Mouse (Mus musculus): ENCODE data around the gene Ogfod2. TPM values are rescaled to one million over a fixed set of nuclear protein-coding genes. Genes with fewer than 3 reads are reported as not detected.

The Ogfod2 gene
- 10 to 100 TPM; 25.6 to 51.6 TPM for polyA plus RNA-seq (2017; shearing (Covaris generic))

GRCm38 (mm10) chr5:124111742-124112497 lies at the start of gene Ogfod2:
Ogfod2 (plus strand) TSS chr5:124112297.
- peak; percentile 88 for ATAC-seq

- ATAC-seq, result no peak
These were observed 42.4 kb upstream of the Ogfod2 start for GRCm38 (mm10) chr5:124069657-124070056.

- ATAC-seq, result no peak
These were observed 38.4 kb upstream of the Ogfod2 start for GRCm38 (mm10) chr5:124073682-124074081.

GRCm38 (mm10) chr5:124074845-124075307 lies 37.2 kb upstream of the Ogfod2 start:
- peak; percentile 90 for ATAC-seq

GRCm38 (mm10) chr5:124075716-124076115 lies 36.4 kb upstream of the Ogfod2 start:
- peak; percentile 3 for ATAC-seq

- ATAC-seq, result no peak
These were observed 35.5 kb upstream of the Ogfod2 start for GRCm38 (mm10) chr5:124076559-124076958.

- no peak for ATAC-seq
These were observed 34.9 kb upstream of the Ogfod2 start for GRCm38 (mm10) chr5:124077241-124077640.

GRCm38 (mm10) chr5:124077856-124078460 lies 34.1 kb upstream of the Ogfod2 start:
- no peak for ATAC-seq

- ATAC-seq, result no peak
These were observed 33.2 kb upstream of the Ogfod2 start for GRCm38 (mm10) chr5:124078794-124079416.

GRCm38 (mm10) chr5:124079880-124080279 lies 32.2 kb upstream of the Ogfod2 start:
- peak; percentile 19 for ATAC-seq

GRCm38 (mm10) chr5:124082447-124082846 lies 29.6 kb upstream of the Ogfod2 start:
- ATAC-seq, result no peak

GRCm38 (mm10) chr5:124082941-124083688 lies 29.0 kb upstream of the Ogfod2 start:
- peak; percentile 25 for ATAC-seq

GRCm38 (mm10) chr5:124083850-124084587 lies 28.1 kb upstream of the Ogfod2 start:
- peak; percentile 71 for ATAC-seq

- peak; percentile 52 for ATAC-seq
These were observed 27.4 kb upstream of the Ogfod2 start for GRCm38 (mm10) chr5:124084588-124085173.

GRCm38 (mm10) chr5:124085513-124085912 lies 26.6 kb upstream of the Ogfod2 start:
- ATAC-seq, result no peak

GRCm38 (mm10) chr5:124086876-124087275 lies 25.2 kb upstream of the Ogfod2 start:
- no peak for ATAC-seq

- ATAC-seq, result no peak
These were observed 22.2 kb upstream of the Ogfod2 start for GRCm38 (mm10) chr5:124089868-124090267.

- ATAC-seq, result no peak
These were observed 20.1 kb upstream of the Ogfod2 start for GRCm38 (mm10) chr5:124091951-124092406.

GRCm38 (mm10) chr5:124093120-124093794 lies 18.8 kb upstream of the Ogfod2 start:
- no peak for ATAC-seq

GRCm38 (mm10) chr5:124093852-124094604 lies 18.1 kb upstream of the Ogfod2 start:
- ATAC-seq, result no peak

Measured in CD4-positive, CD25-positive, alpha-beta regulatory T cell, adult 4 months (primary cell).